Mouse (Mus musculus) macrophage (primary cell): ENCODE measurements around the gene Slc25a41. TPM values are rescaled to one million over a fixed set of nuclear protein-coding genes. Genes with fewer than 3 reads are reported as not detected.

Experiments used
- H3K27ac ChIP-seq: fragments of 350-480 bp; formaldehyde crosslinking; 2 replicates; pipeline ENCODE4 v1.9.0; 2021
- H3K36me3 ChIP-seq: fragments of 350-480 bp; formaldehyde crosslinking; 2 replicates; pipeline ENCODE4 v1.9.0; 2021; ENCODE audit errors: inconsistent target
- H3K4me3 ChIP-seq: fragments of 350-480 bp; formaldehyde crosslinking; 2 replicates; pipeline ENCODE4 v1.9.0; 2021; ENCODE audit errors: inconsistent target
- H3K79me2 ChIP-seq: fragments of 350-480 bp; formaldehyde crosslinking; 2 replicates; pipeline ENCODE4 v1.9.0; 2021; ENCODE audit errors: inconsistent target
- WGBS: methylation state at CpG from one replicate; pipeline ENCODE4 v1.1.7; 2026; ENCODE audit warnings: inconsistent platforms; ENCODE audit not compliant: missing documents; 5-methylcytosine and 5-hydroxymethylcytosine counted together
- polyA plus RNA-seq: library from polyadenylated mRNA; stranded (reverse); fragments of 250-400 nt; gene quantifications from 3 replicates; pipeline ENCODE4 v1.2.4, GENCODE M21; 2018; ENCODE audit warnings: inconsistent platforms

Gene Slc25a41
- polyA plus RNA-seq, 1 experiment from 2014 or later: not detected

DNA sequence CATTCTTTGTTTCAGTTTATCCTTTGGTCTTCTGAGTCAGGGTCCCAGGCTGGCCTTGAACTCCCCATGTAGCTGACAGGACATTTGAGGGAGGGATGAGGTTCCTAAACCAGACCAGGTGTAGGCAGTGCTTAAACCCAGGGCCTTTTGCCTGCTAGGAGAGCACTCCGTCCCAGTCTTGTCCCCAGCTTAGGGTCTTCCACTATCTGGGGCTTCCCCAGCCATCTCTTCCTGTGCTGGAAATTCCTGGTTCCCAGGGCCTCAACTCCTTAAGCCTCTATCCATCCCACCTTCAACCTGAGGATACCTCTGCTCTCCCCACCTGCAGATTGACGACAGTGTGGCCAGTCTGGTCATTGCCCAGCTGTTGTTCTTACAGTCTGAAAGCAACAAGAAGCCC, 50.5 kb downstream of the Slc25a41 start:
- Histone ChIP-seq H3K79me2 (peaks cover 17% of the 10 kb centered on the region), H3K36me3 (peaks cover 32% of the 10 kb centered on the region; the same call in 1 of the 2 replicates), H3K4me3 (peak overlapping the region; percentile 91), H3K27ac (no peak overlapping the region)
- WGBS: 100% methylated on average over 2 of the region's 2 CpGs

DNA sequence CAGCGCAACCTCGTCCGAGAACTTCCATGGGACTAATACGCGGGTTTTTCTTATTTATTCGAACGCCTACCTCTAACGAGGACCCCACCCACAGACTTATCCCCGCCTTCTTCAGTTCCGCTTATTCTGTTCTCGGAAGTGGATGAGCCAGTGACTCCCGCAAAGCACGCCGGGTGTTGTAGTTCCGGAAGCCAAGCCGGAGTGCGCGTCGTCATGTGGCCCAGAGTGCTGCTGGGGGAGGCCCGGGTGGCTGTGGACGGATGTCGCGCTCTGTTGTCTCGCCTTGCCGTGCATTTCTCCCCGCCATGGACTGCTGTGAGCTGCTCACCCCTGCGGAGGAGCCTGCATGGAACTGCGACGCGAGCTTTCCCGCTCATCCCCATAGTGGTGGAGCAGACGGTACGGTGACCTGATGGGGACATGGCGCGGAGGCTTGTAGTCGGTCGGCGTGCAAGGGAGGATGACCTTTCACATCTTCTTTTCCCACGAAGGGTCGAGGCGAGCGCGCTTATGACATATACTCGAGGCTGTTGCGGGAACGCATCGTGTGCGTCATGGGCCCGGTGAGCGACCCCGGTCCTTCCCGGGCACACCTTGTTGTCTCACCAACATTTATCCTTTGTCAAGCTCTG, 51.2 kb downstream of the Slc25a41 start, which contains the start of gene Clpp:
Gene Clpp, plus strand, starts transcription at position 191 of the 632 bp plus-strand sequence.
- H3K36me3 ChIP-seq: peaks cover 25% of the 10 kb centered on the region; the same call in 1 of the 2 replicates
- H3K79me2 ChIP-seq: peaks cover 17% of the 10 kb centered on the region
- WGBS: under 1% methylated on average over 52 of the region's 52 CpGs
- peak within 1 kb of the TSS; percentile 58 for H3K27ac ChIP-seq
- H3K4me3 ChIP-seq: peak within 1 kb of the TSS; percentile 91

DNA sequence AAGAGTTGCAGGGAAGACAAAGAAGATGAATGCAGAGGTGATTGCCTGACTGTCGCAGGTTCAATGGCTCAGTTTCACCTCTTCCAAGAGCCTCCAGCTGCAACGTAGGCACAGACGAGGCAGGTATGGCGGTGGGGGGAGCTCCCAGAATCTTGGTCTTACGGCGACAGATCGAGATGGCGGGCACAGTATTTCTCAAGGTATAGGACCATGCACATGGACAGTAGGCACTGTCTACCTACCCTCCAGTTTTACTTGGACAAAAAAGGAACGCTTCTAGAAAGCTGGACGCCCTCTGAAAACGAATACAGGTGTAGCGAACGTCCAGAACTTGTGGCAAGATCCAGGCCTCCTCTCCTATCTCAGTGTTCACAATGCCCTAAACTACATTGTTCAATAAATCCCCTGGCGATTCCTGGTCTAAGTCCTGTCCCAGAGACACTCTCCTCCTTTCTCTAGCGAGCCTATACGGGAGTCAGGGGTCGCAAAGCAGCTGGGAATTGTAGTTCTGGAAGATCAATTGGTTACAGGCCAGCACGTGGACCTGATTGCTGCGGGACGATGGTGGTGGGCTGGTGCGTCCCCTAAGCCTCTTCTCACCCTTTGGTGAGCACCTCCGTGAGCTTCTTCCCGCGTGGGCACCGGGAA, 51.9 kb downstream of the Slc25a41 start:
- Histone ChIP-seq H3K79me2 (peaks cover 17% of the 10 kb centered on the region), H3K4me3 (peak overlapping the region; percentile 91), H3K36me3 (peaks cover 20% of the 10 kb centered on the region; the same call in 1 of the 2 replicates), H3K27ac (peak overlapping the region; percentile 58)
- 1% methylated on average over 25 of the region's 25 CpGs for WGBS

DNA sequence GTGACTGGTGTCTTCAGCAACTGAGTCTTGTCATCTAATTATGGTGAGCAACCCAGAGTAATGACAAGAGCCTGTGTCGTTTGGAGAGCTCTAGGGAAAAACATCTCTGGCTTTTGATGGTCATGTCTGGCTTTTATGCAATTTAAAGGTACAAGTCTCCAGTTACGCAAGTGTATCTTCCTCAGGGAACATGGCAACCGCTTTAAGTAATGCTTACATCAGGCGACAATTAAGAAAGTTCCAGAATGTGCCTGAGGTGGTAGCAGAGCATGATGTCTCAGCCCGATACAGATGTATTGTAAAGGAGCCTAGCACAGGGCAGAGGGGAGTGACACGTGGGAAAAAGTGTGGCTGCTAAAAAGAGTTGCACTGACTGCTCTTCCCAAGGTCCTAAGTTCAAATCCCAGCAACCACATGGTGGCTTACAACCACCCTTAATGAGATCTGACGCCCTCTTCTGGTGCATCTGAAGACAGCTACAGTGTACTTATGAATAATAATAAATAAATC, 52.5 kb downstream of the Slc25a41 start:
- Histone ChIP-seq H3K4me3 (peak overlapping the region; percentile 91), H3K27ac (no peak overlapping the region)
- 63% methylated on average over 7 of the region's 7 CpGs for WGBS

DNA sequence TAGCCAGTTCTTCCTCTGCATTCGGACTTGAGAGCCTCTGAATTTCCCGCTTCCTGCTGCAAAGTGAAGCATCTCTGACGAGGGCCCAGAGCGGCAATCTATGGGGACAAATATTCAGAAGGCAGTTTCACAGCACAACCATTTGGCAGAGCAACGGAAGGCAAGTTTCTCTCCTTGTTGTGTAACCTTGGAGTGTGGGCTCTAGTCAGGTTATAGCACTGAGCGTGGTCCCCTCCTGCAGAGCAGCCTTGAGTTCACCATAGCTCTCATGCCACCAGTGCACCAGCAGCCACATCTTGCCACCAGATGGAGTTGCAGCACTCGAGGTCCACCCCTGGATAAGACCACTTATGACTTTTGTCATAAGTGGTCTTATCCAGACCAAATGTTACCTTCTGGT, 53.0 kb downstream of the Slc25a41 start:
- Histone ChIP-seq H3K4me3 (no peak overlapping the region), H3K27ac (no peak overlapping the region), H3K36me3 (peaks cover 10% of the 10 kb centered on the region; the same call in 1 of the 2 replicates), H3K79me2 (peaks cover 17% of the 10 kb centered on the region)
- 78% methylated on average over 7 of the region's 7 CpGs for whole genome bisulfite sequencing

More for the DNA sequence above, 52.5 kb downstream of the Slc25a41 start:
- H3K36me3 ChIP-seq: peaks cover 15% of the 10 kb centered on the region; the same call in 1 of the 2 replicates
- H3K79me2 ChIP-seq: peaks cover 17% of the 10 kb centered on the region

DNA sequence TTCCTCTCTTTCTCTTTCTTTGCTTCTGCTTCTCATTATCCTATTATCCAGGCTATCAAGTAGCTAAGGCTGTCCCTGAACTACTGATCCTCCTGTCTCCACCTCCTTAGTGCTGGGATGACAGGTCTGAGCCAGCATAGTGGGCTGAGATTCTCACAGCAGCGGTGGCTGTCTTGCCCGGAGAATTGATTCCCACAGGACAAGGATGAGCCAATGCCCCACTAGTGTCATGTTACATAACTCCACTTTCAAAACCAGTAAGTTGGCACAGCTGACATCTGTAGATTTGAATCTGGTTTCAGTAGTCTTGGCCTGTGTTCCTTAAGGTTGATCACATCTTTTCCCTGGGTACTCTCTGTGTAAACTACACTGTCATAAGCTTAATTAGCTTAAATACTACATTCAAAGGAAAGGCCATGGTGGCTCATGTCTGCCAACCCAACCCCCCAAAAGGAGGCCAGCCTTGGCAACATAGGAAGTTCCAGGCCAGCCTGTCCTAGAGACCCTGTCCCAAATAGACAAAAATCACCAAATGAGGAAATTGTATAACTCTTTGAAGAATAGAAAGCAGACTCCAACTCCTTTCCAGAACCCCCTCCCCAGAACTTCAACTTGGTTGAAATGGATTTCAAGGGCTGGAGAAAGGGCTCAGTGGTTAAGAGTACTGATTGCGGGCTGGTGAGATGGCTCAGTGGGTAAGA, 55.2 kb downstream of the Slc25a41 start:
- peaks cover 11% of the 10 kb centered on the region for H3K79me2 ChIP-seq
- no peak overlapping the region for H3K27ac ChIP-seq
- WGBS: 80% methylated on average over 3 of the region's 3 CpGs
- no peaks in the 10 kb centered on the region for H3K36me3 ChIP-seq
- no peak overlapping the region for H3K4me3 ChIP-seq

DNA sequence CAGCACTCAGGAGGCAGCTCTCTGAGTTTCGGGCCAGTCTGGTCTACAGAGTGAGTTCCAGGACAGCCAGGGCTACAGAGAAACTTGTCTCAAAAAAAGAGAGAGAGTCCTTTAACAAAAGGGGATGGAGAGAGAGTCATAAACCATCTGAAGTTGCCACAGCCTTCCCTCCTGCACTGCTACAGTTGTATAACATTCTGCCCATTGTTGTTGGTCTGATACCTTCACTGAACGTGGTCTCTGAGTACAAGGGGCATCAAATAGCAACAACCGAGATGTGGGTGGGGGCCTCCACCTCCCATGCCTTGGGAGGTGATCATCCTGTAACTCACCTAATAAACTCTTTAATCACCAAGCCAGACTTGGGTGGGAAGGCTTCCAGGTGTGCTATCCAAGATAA, 55.8 kb downstream of the Slc25a41 start:
- Histone ChIP-seq H3K27ac (no peak overlapping the region), H3K36me3 (no peaks in the 10 kb centered on the region), H3K79me2 (peaks cover 5% of the 10 kb centered on the region), H3K4me3 (no peak overlapping the region)
- 88% methylated on average over 3 of the region's 3 CpGs for WGBS

DNA sequence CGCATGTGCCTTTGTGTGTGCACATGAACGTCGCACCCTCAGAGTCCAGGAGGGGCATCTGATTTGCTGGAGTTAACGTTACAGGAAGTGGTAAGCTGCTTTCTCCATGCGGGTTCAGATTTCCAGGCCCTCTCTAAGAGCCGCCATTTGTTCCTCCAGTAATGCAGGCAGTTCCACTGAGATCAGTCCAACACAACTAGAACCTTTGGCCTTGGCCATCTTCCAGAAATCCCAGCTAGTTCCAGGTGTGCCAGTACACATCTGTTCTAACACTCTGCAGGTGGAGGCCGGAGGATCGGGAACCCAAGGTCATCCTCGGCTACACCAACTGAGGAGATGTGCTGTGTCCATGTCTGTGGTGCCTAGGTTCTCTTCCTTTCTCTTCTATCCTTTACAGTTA, 56.6 kb downstream of the Slc25a41 start:
- H3K27ac ChIP-seq: no peak overlapping the region
- no peaks in the 10 kb centered on the region for H3K36me3 ChIP-seq
- no peaks in the 10 kb centered on the region for H3K79me2 ChIP-seq
- no peak overlapping the region for H3K4me3 ChIP-seq
- WGBS: 77% methylated on average over 9 of the region's 9 CpGs

Other genes starting within 250 kb of the Slc25a41 start
- 0.11 TPM in 2 of 3 replicates, not detected in the other for gene Rfx2, start 210.6 kb downstream of the Slc25a41 start, polyA plus RNA-seq
- not detected in 3 replicates for gene Acsbg2, start 167.2 kb downstream of the Slc25a41 start, polyA plus RNA-seq
- gene 1700061G19Rik, start 166.2 kb downstream of the Slc25a41 start, polyA plus RNA-seq: 0.07 TPM in 1 of 3 replicates, not detected in the others
- 12.6 to 16.0 TPM (median 13.0 TPM) in 3 replicates for gene Mllt1, start 106.2 kb downstream of the Slc25a41 start, polyA plus RNA-seq
- gene Acer1, start 59.5 kb downstream of the Slc25a41 start, polyA plus RNA-seq: not detected in 3 replicates
- gene Clpp, start 51.3 kb downstream of the Slc25a41 start, polyA plus RNA-seq: 20.0 to 37.4 TPM (median 21.4 TPM) in 3 replicates
- gene Alkbh7, start 44.3 kb downstream of the Slc25a41 start, polyA plus RNA-seq: 3.6 to 20.7 TPM (median 11.8 TPM) in 3 replicates
- gene Pspn, start 41.6 kb downstream of the Slc25a41 start, polyA plus RNA-seq: not detected in 3 replicates
- gene Gtf2f1, start 30.4 kb downstream of the Slc25a41 start, polyA plus RNA-seq: 63.3 to 154 TPM (median 75.9 TPM) in 3 replicates
- not detected in 3 replicates for gene Gm17949, start 30.2 kb downstream of the Slc25a41 start, polyA plus RNA-seq
- gene Khsrp, start 10.1 kb downstream of the Slc25a41 start, polyA plus RNA-seq: 33.8 to 48.2 TPM (median 45.0 TPM) in 3 replicates
- not detected in 3 replicates for gene Crb3, start 17.5 kb upstream of the Slc25a41 start, polyA plus RNA-seq
- gene Slc25a23, start 18.2 kb upstream of the Slc25a41 start, polyA plus RNA-seq: 4.0 to 8.6 TPM (median 6.8 TPM) in 3 replicates
- gene Dennd1c, start 36.9 kb upstream of the Slc25a41 start, polyA plus RNA-seq: 14.1 to 26.5 TPM (median 15.7 TPM) in 3 replicates
- 0.15 to 0.36 TPM (median 0.27 TPM) in 3 replicates for gene Tubb4a, start 46.1 kb upstream of the Slc25a41 start, polyA plus RNA-seq
- 2.6 to 9.9 TPM (median 7.6 TPM) in 3 replicates for gene Tnfsf9, start 63.7 kb upstream of the Slc25a41 start, polyA plus RNA-seq
- gene Cd70, start 108.1 kb upstream of the Slc25a41 start, polyA plus RNA-seq: not detected in 3 replicates
- gene Tnfsf14, start 152.5 kb upstream of the Slc25a41 start, polyA plus RNA-seq: 1.7 to 2.2 TPM (median 2.2 TPM) in 3 replicates
- gene C3, start 186.5 kb upstream of the Slc25a41 start, polyA plus RNA-seq: 15.9 to 57.7 TPM (median 40.8 TPM) in 3 replicates
- gene Gpr108, start 206.8 kb upstream of the Slc25a41 start, polyA plus RNA-seq: 44.3 to 68.7 TPM (median 50.3 TPM) in 3 replicates
- 16.5 to 20.2 TPM (median 17.0 TPM) in 3 replicates for gene Trip10, start 207.8 kb upstream of the Slc25a41 start, polyA plus RNA-seq
- gene Vav1, start 237.4 kb upstream of the Slc25a41 start, polyA plus RNA-seq: 91.4 to 144 TPM (median 106 TPM) in 3 replicates